Mouse (Mus musculus) lung, embryonic 15.5 days (tissue): ENCODE measurements at regions not wholly inside any gene's neighbourhood (a gene's known extent, or its start where the extent isn't known, plus 50 kb on each side); places are given as distances from the start of the nearest gene placed in this dataset.
A peak's percentile ranks its signal among the peaks of the same experiment; 100 is the strongest.

Experiments
- ATAC-seq: fragments of 200-750 bp; cut with Nextera tagmentation; 2 replicates; pipeline ENCODE4 v1.8.0; 2017; ENCODE audit warnings: moderate number of reproducible peaks, borderline replicate concordance; ENCODE audit not compliant: low FRiP score, low TSS enrichment; ENCODE audit errors: extremely low read depth
- H3K27ac ChIP-seq: fragments of 300-500 bp; sonication (generic); 2 replicates; pipeline ENCODE4 v1.5.1; 2015; ENCODE audit warnings: moderate library complexity, mild to moderate bottlenecking, inconsistent platforms
- H3K27me3 ChIP-seq: fragments of 300-500 bp; sonication (generic); 2 replicates; pipeline ENCODE4 v1.6.1; 2015; ENCODE audit warnings: inconsistent platforms
- H3K36me3 ChIP-seq: fragments of 300-500 bp; sonication (generic); 2 replicates; pipeline ENCODE4 v1.6.1; 2015; ENCODE audit warnings: inconsistent platforms
- H3K4me1 ChIP-seq: fragments of 300-500 bp; sonication (generic); 2 replicates; pipeline ENCODE4 v1.6.1; 2015; ENCODE audit warnings: inconsistent platforms
- H3K4me2 ChIP-seq: fragments of 300-500 bp; sonication (generic); 2 replicates; pipeline ENCODE4 v1.6.1; 2015; ENCODE audit warnings: inconsistent platforms, mild to moderate bottlenecking, moderate library complexity
- H3K4me3 ChIP-seq: fragments of 300-500 bp; sonication (generic); 2 replicates; pipeline ENCODE4 v1.5.1; 2015; ENCODE audit warnings: mild to moderate bottlenecking, inconsistent platforms
- H3K9ac ChIP-seq: fragments of 300-500 bp; sonication (generic); 2 replicates; pipeline ENCODE4 v1.6.1; 2015; ENCODE audit warnings: inconsistent platforms
- H3K9me3 ChIP-seq: fragments of 300-500 bp; sonication (generic); 2 replicates; pipeline ENCODE4 v1.6.1; 2016; ENCODE audit warnings: inconsistent platforms
- WGBS: fragments of 180-500 bp; shearing (Covaris S2); methylation state at CpG from one replicate; pipeline ENCODE4 v1.1.7; 2015; 5-methylcytosine and 5-hydroxymethylcytosine counted together

DNA sequence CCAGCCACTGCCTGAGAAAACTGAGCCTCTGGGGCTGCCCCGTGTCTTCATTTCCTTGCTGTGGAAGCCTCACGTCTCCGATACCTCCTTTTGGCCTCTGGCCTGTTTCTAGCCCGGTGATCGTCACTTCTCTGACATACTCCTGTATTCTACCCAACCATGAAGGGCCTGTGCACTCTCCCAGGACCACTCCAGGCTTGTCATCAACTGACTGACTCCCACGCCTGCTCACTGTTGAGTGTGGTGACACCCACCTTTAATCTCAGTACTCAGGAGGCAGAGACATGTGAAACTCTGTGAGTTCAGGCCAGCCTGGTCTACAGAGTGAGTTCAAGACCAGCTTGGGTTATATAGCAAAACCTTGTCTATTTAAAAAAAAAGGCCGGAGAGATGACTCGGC, 132.1 kb upstream of the Shb start:
- 86% methylated on average over 8 of the region's 8 CpGs for WGBS
- Histone ChIP-seq H3K9me3 (no peaks in the 10 kb centered on the region), H3K36me3 (no peaks in the 10 kb centered on the region), H3K27ac (no peak overlapping the region), H3K4me3 (no peak overlapping the region), H3K4me1 (no peaks in the 10 kb centered on the region), H3K9ac (no peak overlapping the region), H3K27me3 (no peaks in the 10 kb centered on the region), H3K4me2 (no peak overlapping the region)
- no peak for ATAC-seq

DNA sequence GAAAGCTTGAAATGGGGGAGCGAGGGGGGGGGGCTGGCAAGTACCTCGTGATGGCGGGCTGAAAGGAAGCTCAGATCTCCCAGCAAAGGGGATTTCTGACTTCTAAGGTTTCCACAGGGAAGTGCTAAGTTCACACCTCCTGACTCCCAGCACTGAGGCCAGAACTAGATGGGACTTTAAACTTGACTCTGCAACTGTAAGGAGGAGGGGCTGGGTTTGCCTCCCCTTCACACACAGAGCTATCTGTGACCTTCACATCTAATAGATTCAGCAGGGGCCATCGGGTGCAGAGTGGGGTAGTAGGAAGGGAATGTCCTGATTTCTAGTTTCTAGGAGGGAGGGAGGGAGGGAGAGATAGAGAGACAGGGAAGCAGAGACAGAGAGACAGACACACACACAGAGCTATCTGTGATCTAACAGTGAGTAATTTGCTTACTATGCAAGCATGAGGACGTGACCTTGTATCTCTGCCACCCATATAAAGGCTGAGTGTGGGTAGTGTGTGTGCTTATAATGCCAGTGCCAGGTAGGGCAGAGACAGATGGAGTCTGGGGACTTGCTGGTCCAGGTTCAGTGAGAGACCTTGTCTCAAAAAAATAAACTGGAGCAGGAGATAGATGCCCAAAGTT, 125.2 kb upstream of the Shb start:
- 24% methylated on average over 5 of the region's 5 CpGs for WGBS
- H3K4me1 ChIP-seq = peaks cover 19% of the 10 kb centered on the region
- H3K9ac ChIP-seq = no peak overlapping the region
- H3K36me3 ChIP-seq = no peaks in the 10 kb centered on the region
- no peak for ATAC-seq
- no peaks in the 10 kb centered on the region for H3K9me3 ChIP-seq
- H3K4me2 ChIP-seq = no peak overlapping the region
- H3K4me3 ChIP-seq = no peak overlapping the region
- no peak overlapping the region for H3K27ac ChIP-seq
- H3K27me3 ChIP-seq = no peaks in the 10 kb centered on the region

DNA sequence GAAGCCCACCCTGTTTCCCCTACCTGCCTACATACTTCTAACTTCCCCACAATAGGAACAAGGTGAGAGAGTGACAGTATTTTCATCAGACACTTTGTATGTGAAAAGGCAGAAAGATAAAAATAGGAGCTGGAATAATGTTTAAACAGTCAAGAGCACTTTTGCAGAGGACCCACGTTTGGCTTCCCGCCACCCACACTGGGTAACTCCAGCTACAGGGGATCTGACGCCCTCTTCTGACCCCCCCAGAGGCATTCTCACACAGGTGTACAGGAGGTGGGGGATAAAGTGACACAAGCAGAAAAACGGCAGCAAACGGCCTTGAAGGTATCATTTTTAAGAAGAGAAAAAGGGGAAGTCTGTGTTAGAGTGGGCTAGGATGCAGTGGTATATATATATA, 123.5 kb upstream of the Shb start:
- Histone ChIP-seq H3K27me3 (no peaks in the 10 kb centered on the region), H3K4me3 (no peak overlapping the region), H3K4me2 (no peak overlapping the region), H3K27ac (no peak overlapping the region), H3K4me1 (peaks cover 19% of the 10 kb centered on the region), H3K9me3 (no peaks in the 10 kb centered on the region), H3K9ac (no peak overlapping the region), H3K36me3 (no peaks in the 10 kb centered on the region)
- WGBS = 35% methylated on average over 5 of the region's 5 CpGs
- ATAC-seq = peak; percentile 35; the same call in 1 of the 2 replicates

DNA sequence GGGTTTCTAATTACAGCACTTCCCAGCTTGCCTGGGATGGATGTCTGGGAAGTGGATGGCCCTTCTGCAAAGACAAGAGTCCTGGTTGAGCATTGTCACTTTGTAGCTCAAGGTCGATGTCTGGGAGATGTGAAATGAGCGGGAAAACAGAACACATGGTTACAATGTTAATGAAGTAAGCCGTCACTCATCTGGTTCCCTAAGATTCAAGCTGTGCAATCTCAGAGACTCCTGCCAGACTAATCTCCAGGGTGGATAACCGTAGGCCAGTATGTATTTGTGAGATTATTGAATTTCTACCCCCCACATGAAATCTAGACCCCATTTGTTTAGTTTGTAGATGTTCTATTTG, 122.5 kb upstream of the Shb start:
- Histone ChIP-seq H3K4me1 (peaks cover 19% of the 10 kb centered on the region), H3K27me3 (no peaks in the 10 kb centered on the region), H3K9ac (no peak overlapping the region), H3K27ac (peak overlapping the region; percentile 41; the same call in 1 of the 2 replicates), H3K36me3 (no peaks in the 10 kb centered on the region), H3K4me2 (peak overlapping the region; percentile 36), H3K4me3 (no peak overlapping the region), H3K9me3 (no peaks in the 10 kb centered on the region)
- 21% methylated on average over 4 of the region's 4 CpGs for WGBS
- no peak for ATAC-seq

DNA sequence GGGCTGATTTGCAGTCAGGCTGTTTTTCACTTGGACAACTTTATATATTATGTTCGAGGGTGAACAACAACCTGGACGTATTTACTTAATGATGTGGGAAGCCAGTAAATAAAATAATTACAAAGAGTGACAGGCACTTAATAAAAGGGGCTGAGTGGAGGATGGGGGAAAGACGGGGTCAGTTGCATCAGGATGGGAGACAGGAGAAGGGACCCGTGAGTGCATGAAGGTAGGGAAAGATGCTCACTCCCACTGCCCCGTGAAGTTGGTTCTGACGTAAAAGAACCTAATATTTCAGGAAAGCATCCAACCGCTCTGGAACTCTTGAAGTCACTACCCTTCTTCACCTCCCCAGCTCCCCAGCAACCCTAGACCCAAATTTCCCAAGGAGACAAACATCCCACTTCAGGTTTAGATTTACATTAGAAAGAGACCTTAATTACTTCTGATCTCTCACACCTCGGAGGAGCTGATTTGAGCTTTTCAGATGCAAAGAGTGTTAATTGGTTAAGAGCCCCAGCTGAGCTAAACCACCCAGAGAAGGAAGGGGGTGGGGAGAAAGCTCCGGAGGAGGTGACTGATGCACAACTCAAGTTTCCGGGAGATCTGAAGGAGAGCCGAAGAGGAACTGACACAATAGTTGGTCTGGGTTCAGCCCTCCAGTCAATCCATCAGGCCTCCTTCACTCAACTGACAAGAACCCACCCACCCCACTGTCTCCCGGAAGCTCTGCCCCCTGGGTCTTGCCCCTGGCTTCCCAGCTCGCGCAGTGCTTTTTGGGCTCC, 121.9 kb upstream of the Shb start:
- H3K4me3 ChIP-seq = no peak overlapping the region
- no peaks in the 10 kb centered on the region for H3K9me3 ChIP-seq
- no peaks in the 10 kb centered on the region for H3K36me3 ChIP-seq
- H3K4me1 ChIP-seq = peaks cover 19% of the 10 kb centered on the region
- peak; percentile 61; the same call in 1 of the 2 replicates for ATAC-seq
- H3K27ac ChIP-seq = peak overlapping the region; percentile 41; the same call in 1 of the 2 replicates
- no peaks in the 10 kb centered on the region for H3K27me3 ChIP-seq
- peak overlapping the region; percentile 36 for H3K4me2 ChIP-seq
- WGBS = 9% methylated on average over 14 of the region's 14 CpGs
- H3K9ac ChIP-seq = no peak overlapping the region

DNA sequence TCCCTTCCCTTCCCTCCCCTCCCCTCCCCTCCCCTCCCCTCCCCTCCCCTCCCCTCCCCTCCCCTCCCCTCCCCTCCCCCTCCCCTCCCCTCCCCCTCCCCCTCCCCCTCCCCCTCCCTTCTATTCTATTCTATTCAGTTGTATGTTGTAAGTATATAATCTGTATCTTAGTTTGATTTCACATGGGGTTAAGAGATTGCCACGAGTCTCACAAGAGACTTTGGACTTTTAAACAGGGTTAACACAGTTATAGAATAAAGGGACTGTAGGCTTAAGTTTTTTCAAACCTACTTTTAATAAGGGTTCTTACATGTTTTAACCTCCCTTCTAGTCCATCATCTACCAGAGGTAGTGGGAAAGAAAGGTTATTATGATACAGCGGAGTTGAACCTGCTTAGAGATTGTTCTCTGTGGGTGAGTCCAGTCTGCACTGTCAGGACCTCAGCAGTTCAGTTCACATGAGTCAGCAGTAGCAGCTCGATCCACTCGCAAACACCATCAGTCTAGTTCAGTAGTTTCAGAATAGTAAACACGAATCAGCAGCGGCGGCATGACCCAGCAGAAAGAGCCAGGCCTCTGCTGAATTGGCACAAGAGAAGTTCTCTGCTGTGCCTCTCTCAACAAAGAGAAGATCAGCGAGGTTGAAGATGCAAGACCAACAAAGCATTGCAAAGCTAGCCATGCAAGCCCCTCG, 116.8 kb upstream of the Shb start:
- Histone ChIP-seq H3K9me3 (no peaks in the 10 kb centered on the region), H3K9ac (no peak overlapping the region), H3K4me3 (no peak overlapping the region), H3K27ac (no peak overlapping the region), H3K4me1 (peaks cover 1% of the 10 kb centered on the region), H3K27me3 (no peaks in the 10 kb centered on the region), H3K4me2 (no peak overlapping the region), H3K36me3 (no peaks in the 10 kb centered on the region)
- 90% methylated on average over 9 of the region's 9 CpGs for WGBS
- ATAC-seq = no peak

DNA sequence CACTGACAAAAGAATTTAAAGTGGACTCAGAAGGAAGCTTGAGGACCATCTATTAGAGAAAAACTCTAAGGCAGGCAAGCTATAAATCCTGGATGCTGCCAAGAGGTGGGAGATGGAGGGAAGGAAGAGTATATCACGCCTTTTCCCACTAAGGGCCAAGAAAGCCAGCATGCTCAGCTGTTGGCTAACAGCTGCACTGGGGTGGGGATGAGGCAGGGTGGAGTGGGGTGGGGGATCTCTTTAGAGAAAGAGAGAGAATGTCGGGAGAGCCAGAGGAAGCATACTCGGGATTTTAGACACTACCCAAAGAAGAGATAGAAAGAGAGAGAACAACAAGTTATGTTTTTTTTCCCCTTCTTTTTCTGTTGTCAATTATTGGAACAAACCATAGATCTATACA, 115.2 kb upstream of the Shb start:
- H3K4me3 ChIP-seq = no peak overlapping the region
- H3K9me3 ChIP-seq = no peaks in the 10 kb centered on the region
- no peak overlapping the region for H3K4me2 ChIP-seq
- WGBS = 56% methylated on average over 3 of the region's 3 CpGs
- H3K4me1 ChIP-seq = 0 out of 2 replicates have a peak, but pooled peaks cover 7% of the 10 kb centered on the region
- H3K36me3 ChIP-seq = no peaks in the 10 kb centered on the region
- no peaks in the 10 kb centered on the region for H3K27me3 ChIP-seq
- ATAC-seq = no peak
- no peak overlapping the region for H3K27ac ChIP-seq
- H3K9ac ChIP-seq = no peak overlapping the region

DNA sequence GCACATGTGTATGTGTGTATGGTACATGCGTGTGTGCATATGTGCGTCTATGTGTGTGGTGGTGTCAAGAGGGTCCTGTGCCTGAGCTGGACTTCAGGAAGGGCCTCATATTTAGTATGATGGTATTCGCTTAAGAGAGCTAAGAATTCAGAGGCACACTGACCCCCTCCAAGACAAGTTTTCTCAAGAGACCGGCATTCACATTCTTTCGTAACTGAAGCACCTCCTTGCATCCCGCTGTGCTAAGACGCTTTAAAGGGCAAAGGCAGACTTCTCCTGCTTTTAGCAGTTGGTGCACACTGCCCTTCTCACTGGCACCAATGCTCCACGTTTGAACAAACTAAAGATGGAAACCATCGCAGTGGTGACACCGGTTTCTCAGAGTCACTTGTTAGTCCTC, 110.3 kb upstream of the Shb start:
- H3K4me3 ChIP-seq = no peak overlapping the region
- 60% methylated on average over 10 of the region's 10 CpGs for WGBS
- no peaks in the 10 kb centered on the region for H3K36me3 ChIP-seq
- no peak overlapping the region for H3K27ac ChIP-seq
- H3K9me3 ChIP-seq = no peaks in the 10 kb centered on the region
- H3K4me1 ChIP-seq = 0 out of 2 replicates have a peak, but pooled peaks cover 10% of the 10 kb centered on the region
- H3K9ac ChIP-seq = no peak overlapping the region
- no peaks in the 10 kb centered on the region for H3K27me3 ChIP-seq
- ATAC-seq = no peak
- H3K4me2 ChIP-seq = no peak overlapping the region

DNA sequence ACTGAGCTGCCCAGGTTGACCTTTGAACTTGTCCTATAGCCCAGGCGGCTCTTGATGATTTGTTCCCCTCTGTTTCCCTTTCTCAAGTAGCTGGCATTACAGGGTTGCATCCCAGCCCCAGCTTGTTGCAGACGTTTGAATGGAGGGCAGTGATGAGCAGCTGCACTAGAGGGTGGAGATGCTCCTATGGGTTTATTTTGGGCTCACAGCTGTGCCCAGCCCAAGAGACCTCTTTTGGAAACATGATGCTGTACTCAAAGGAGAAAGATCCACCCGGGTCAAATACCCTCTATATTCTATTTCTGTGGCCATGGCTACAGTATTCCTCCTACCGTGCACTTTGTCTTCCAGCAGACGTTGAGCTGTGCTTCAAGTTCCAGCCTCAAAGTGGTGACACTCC, 109.0 kb upstream of the Shb start:
- Histone ChIP-seq H3K4me2 (no peak overlapping the region), H3K27ac (no peak overlapping the region), H3K4me3 (no peak overlapping the region), H3K27me3 (no peaks in the 10 kb centered on the region), H3K4me1 (0 out of 2 replicates have a peak, but pooled peaks cover 10% of the 10 kb centered on the region), H3K36me3 (no peaks in the 10 kb centered on the region), H3K9me3 (no peaks in the 10 kb centered on the region), H3K9ac (no peak overlapping the region)
- 68% methylated on average over 5 of the region's 5 CpGs for WGBS
- ATAC-seq = no peak

DNA sequence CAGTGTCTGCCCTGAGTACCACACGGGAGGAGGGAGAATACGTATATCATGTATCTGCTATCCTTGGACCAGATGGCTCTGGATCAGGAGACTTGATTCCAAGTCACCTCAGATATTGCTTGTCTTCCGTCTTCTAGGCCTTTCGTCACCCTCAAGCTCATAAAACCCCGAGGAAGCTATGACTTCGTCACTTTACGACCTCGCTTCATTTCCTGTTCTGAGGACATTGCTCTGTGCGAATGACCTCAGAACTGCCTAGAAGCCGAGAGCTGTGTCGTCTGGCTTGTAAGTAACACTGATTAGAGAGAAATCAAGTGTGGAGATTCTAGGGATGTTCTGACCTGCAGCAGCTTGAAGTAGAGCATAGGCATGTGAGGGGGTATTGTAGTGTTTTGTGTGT, 108.4 kb upstream of the Shb start:
- Histone ChIP-seq H3K4me2 (no peak overlapping the region), H3K9me3 (no peaks in the 10 kb centered on the region)
- 51% methylated on average over 11 of the region's 11 CpGs for WGBS

DNA sequence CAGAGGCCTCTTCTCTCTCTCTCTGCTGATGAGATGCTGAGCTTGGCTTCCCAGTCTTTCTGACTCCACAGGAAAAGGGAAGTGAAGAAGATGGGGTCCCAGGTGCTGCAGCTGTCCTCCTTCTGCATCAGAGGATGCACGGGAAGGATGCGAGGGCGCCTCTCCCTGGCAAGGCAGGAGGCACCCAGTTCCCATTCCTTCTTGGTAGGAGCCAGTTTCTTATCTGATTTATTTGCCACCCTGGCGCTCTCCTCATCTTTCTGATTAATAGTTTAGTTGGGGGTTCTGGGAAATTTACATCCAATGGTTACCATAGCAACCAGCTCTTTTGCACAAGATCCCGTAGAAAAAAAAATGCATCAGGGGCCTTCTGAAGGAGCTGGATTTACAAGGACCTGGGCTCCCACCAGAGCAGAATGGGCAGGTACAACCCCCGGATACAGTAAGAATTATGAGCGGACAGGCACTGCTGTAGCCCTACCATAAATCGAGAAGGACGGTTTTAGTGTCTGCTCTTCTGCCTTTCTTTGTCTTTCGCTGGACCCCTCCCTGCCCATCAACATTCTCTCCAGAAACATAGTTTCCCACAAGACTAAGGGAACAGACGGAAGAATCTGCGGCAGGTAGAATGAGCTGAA, 107.2 kb upstream of the Shb start:
- ATAC-seq = no peak
- Histone ChIP-seq H3K9me3 (no peaks in the 10 kb centered on the region), H3K4me1 (0 out of 2 replicates have a peak, but pooled peaks cover 10% of the 10 kb centered on the region), H3K27me3 (no peaks in the 10 kb centered on the region), H3K4me2 (no peak overlapping the region), H3K27ac (no peak overlapping the region), H3K36me3 (no peaks in the 10 kb centered on the region), H3K4me3 (no peak overlapping the region), H3K9ac (no peak overlapping the region)
- 72% methylated on average over 12 of the region's 12 CpGs for WGBS

More for the DNA sequence above, 108.4 kb upstream of the Shb start:
- Histone ChIP-seq H3K4me1 (0 out of 2 replicates have a peak, but pooled peaks cover 10% of the 10 kb centered on the region), H3K9ac (no peak overlapping the region), H3K36me3 (no peaks in the 10 kb centered on the region), H3K27ac (no peak overlapping the region), H3K27me3 (no peaks in the 10 kb centered on the region), H3K4me3 (no peak overlapping the region)
- ATAC-seq = no peak
